Mouse (Mus musculus) spleen, adult 2 months (tissue): Measurements from ENCODE around the gene Rnf167. TPM values are rescaled to one million over a fixed set of nuclear protein-coding genes. Genes with fewer than 3 reads are reported as not detected.

Experiments
- DNase-seq, 2 experiments: peaks; one replicate each; pipeline versions ENCODE4 v3.0.0 to v3.0.0-alpha.2; 2012 to 2021; ENCODE audit warnings: low spot score in 2 of 2, low read depth in 1 of 2
- H3K27ac ChIP-seq: fragments of 200-500 bp; 2 replicates; pipeline ENCODE4 v1.5.1; 2012; ENCODE audit warnings: low read length, inconsistent platforms; ENCODE audit not compliant: insufficient read depth
- H3K27me3 ChIP-seq: fragments of 200-500 bp; 2 replicates; pipeline ENCODE4 v1.6.1; 2012; ENCODE audit warnings: mild to moderate bottlenecking, moderate library complexity, low read length, inconsistent platforms; ENCODE audit not compliant: control insufficient read depth, insufficient read depth
- H3K36me3 ChIP-seq: fragments of 200-500 bp; 2 replicates; pipeline ENCODE4 v1.6.1; 2012; ENCODE audit warnings: mild to moderate bottlenecking, low read length, inconsistent platforms; ENCODE audit not compliant: control insufficient read depth, insufficient read depth
- H3K4me1 ChIP-seq: fragments of 200-500 bp; 2 replicates; pipeline ENCODE4 v1.6.1; 2011; ENCODE audit warnings: inconsistent platforms; ENCODE audit not compliant: control insufficient read depth, insufficient read depth, insufficient read length
- H3K4me3 ChIP-seq: fragments of 200-500 bp; 2 replicates; pipeline ENCODE4 v1.5.1; 2011; ENCODE audit warnings: mild to moderate bottlenecking, inconsistent platforms; ENCODE audit not compliant: insufficient read depth, insufficient read length; ENCODE audit errors: extremely low read depth
- CTCF ChIP-seq: fragments of 200-500 bp; IDR thresholded peaks from 2 replicates; pipeline ENCODE4 v1.5.1; 2011; ENCODE audit warnings: mild to moderate bottlenecking, inconsistent platforms; ENCODE audit not compliant: insufficient read depth, insufficient read length, insufficient replicate concordance; ENCODE audit errors: extremely low read depth
- POLR2A ChIP-seq: fragments of 200-500 bp; IDR thresholded peaks from 2 replicates; pipeline ENCODE4 v1.6.1; 2011; ENCODE audit warnings: low read depth, low read length, inconsistent platforms
- WGBS: fragments of 180-500 bp; shearing (Covaris S2); methylation state at CpG from one replicate; pipeline ENCODE4 v1.1.7; 2018; 5-methylcytosine and 5-hydroxymethylcytosine counted together
- polyA plus RNA-seq: library from polyadenylated mRNA; depleted of rRNA; stranded (reverse); fragments of >200 nt; gene quantifications from 2 replicates; pipeline ENCODE4 v1.2.3, GENCODE M21; 2012

Gene Rnf167
- polyA plus RNA-seq, 1 experiment: 137 TPM

DNA sequence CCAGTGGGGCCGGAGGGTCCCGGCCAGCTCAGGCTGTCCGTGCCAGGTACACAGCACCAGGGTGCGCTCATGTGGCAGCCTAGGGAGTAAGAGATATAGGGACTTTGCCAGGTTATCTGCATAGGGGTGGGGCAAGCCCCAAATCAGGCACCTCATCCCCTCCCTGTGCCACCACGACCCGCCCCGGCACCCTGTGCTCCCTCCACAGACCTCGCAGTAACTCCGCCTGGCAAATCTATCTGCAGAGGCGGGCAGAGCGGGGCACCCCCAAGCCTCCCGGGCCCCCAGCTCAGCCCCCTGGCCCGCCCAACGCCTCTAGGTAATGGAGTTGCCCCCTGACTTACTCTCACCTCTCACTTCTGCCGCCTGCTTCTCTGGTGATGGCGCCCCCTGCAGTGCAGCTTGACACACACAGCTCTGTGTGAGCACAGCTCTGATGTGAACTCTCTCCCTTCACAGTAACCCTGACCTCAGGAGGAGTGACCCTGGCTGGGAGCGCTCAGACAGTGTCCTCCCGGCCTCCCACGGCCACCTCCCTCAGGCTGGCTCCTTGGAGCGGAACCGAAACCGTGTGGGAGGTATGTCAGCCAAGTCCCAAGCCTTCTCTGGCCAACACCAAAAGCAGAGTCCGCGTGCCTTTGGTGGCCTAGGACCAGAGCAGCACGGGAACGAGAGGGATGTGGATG is 38.5 kb upstream of the Rnf167 start:
- 92% methylated on average over 26 of the region's 26 CpGs for WGBS
- TF ChIP-seq CTCF (peak; percentile 19; the same call in 1 of the 2 replicates), POLR2A (no peak)
- no peak overlapping the region for H3K4me3 ChIP-seq
- DNase-seq: peak in 1 of 2 experiments; percentile 30
- no peaks in the 10 kb centered on the region for H3K4me1 ChIP-seq
- peaks cover 42% of the 10 kb centered on the region for H3K36me3 ChIP-seq
- H3K27me3 ChIP-seq: no peaks in the 10 kb centered on the region
- no peak overlapping the region for H3K27ac ChIP-seq

DNA sequence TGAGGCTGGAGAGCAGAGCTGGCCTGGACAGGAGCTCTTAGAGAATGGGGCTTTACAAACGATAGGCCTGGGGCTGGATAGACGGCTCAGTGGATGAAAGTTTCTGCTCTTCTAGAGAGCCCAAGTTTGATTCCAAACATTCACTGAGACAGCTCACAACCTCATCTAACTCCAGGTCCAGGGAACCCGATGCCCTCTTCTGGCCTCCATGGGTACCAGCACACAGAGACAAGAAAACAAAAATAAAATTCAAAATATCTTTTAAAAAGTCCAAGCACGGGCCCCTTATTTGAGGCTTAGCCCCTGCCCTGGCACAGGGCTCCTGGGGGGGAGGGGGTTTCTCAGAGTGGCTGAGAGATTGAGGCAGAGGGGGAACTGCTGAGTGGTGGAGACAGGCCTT is 36.3 kb upstream of the Rnf167 start:
- H3K27me3 ChIP-seq: no peaks in the 10 kb centered on the region
- H3K4me3 ChIP-seq: no peak overlapping the region
- H3K4me1 ChIP-seq: peaks cover 8% of the 10 kb centered on the region; the same call in 1 of the 2 replicates
- DNase-seq: no peak
- 92% methylated on average over 4 of the region's 4 CpGs for WGBS
- H3K36me3 ChIP-seq: peaks cover 38% of the 10 kb centered on the region
- TF ChIP-seq POLR2A: no peak
- TF ChIP-seq CTCF: no peak
- no peak overlapping the region for H3K27ac ChIP-seq

DNA sequence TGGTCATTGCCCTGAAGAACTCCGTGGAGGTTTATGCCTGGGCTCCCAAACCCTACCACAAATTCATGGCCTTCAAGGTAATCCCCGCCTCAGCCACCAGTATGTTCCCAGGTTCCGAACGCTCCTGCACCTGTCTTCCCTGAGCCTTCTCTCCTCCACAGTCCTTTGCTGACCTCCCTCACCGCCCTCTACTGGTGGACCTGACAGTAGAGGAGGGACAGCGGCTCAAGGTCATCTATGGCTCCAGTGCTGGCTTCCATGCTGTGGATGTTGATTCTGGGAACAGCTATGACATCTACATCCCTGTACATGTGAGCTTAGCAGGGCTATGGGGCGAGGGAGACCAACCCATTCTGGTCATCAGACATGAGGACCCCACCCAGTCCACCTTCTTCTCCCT is 34.5 kb upstream of the Rnf167 start:
- no peaks in the 10 kb centered on the region for H3K27me3 ChIP-seq
- H3K4me3 ChIP-seq: no peak overlapping the region
- peaks cover 27% of the 10 kb centered on the region for H3K36me3 ChIP-seq
- 96% methylated on average over 7 of the region's 7 CpGs for WGBS
- H3K4me1 ChIP-seq: peaks cover 8% of the 10 kb centered on the region; the same call in 1 of the 2 replicates
- TF ChIP-seq CTCF (no peak), POLR2A (no peak)
- no peak overlapping the region for H3K27ac ChIP-seq
- DNase-seq: no peak

DNA sequence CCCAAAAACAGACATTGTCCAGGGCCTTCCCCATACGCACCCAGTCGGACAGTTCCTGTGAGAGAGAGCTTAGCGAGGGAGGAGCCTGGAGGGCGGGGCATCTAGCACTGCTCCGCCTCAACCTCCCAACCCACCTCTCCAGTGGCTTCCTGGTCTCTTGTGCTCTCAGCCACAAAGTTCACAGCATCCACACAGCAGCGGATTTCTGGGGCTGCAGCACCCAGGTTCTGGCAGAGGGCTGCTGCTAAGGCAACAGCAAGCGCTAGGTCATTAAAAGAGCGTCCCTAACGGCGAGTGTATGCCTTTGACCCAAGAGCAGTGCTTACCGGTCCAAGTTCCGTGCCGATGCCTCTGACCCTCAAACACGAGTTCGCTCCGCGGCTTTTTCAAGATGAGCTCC is 32.0 kb upstream of the Rnf167 start:
- Histone ChIP-seq H3K27me3 (no peaks in the 10 kb centered on the region), H3K4me3 (peak overlapping the region; percentile 53), H3K4me1 (peaks cover 8% of the 10 kb centered on the region; the same call in 1 of the 2 replicates), H3K27ac (peak overlapping the region; percentile 41), H3K36me3 (peaks cover 10% of the 10 kb centered on the region)
- under 1% methylated on average over 17 of the region's 17 CpGs for WGBS
- DNase-seq: peak; percentile 56 to 74
- peak; percentile 33 for TF ChIP-seq POLR2A
- TF ChIP-seq CTCF: no peak

DNA sequence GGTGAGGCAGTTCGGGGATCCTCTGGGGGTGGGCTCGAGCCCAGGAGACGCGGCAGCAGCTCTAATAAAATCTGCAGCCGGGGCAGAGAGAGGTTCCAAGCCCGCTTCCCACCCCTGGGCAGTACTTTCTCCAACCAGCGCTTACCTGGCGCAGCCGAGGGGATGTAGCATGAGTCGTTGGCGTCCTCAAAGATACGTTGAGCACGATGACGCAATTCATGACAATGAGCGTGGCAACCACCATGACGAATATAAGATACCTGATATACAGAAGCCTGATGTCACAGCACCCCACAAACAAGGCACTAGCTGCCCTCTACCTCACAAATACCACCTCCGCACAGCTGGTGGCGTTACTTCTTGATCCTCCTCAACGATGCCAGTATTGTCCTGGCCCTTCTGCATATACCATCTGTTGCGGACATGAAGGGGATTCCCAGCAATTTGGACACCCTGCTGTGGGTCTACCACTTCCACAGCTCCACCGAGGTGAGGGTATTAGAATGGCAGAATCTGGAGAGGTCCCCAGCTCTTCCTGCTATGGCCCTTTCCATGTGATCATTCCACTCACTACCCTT is 31.4 kb upstream of the Rnf167 start, which contains the start of gene 4930544D05Rik:
4930544D05Rik (plus strand) TSS at position 333 of the 578 bp plus-strand sequence.
- peaks cover 8% of the 10 kb centered on the region for H3K36me3 ChIP-seq
- 16% methylated on average over 21 of the region's 21 CpGs for WGBS
- H3K4me1 ChIP-seq: peaks cover 8% of the 10 kb centered on the region; the same call in 1 of the 2 replicates
- peak within 1 kb of the TSS; percentile 41 for H3K27ac ChIP-seq
- no peaks in the 10 kb centered on the region for H3K27me3 ChIP-seq
- H3K4me3 ChIP-seq: peak within 1 kb of the TSS; percentile 53
- no peak for TF ChIP-seq CTCF
- TF ChIP-seq POLR2A: no peak
- no peak for DNase-seq

DNA sequence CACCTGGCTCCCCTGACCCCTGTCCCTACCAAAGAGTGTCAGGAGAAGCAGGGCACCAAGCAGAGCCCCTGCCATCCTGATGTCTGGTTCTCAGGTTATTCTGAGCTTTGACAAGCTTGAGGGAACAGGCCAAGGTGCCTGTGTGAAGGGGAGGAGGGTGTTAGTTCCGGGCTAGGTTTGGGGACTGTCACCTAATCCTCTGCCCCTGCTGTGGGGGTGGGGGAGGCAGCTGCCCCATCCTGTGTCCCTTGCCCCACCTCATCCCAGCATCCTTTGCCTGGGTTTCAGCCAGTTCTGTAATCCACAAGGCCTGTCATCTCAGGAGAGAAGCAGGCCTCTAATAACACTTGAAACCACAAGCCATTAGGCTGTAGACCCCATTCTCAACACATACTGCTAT is 27.9 kb upstream of the Rnf167 start, which contains the start of gene Chrne:
Chrne (minus strand) TSS at position 116 of the 400 bp plus-strand sequence.
- WGBS: 93% methylated on average over 1 of the region's 1 CpGs
- DNase-seq: no peak
- H3K27me3 ChIP-seq: no peaks in the 10 kb centered on the region
- TF ChIP-seq CTCF (no peak), POLR2A (no peak)
- no peak within 1 kb of the TSS for H3K4me3 ChIP-seq
- H3K4me1 ChIP-seq: peaks cover 8% of the 10 kb centered on the region; the same call in 1 of the 2 replicates
- no peak within 1 kb of the TSS for H3K27ac ChIP-seq
- no peaks in the 10 kb centered on the region for H3K36me3 ChIP-seq
